Mouse (Mus musculus) lung, postnatal 36 days (tissue): ENCODE measurements around the gene H2afy.
A peak's percentile ranks its signal among the peaks of the same experiment; 100 is the strongest.

Source experiments
- DNase-seq: peaks from one replicate; pipeline ENCODE4 v3.0.0; 2022; ENCODE audit warnings: mixed read lengths

H2afy gene

DNA sequence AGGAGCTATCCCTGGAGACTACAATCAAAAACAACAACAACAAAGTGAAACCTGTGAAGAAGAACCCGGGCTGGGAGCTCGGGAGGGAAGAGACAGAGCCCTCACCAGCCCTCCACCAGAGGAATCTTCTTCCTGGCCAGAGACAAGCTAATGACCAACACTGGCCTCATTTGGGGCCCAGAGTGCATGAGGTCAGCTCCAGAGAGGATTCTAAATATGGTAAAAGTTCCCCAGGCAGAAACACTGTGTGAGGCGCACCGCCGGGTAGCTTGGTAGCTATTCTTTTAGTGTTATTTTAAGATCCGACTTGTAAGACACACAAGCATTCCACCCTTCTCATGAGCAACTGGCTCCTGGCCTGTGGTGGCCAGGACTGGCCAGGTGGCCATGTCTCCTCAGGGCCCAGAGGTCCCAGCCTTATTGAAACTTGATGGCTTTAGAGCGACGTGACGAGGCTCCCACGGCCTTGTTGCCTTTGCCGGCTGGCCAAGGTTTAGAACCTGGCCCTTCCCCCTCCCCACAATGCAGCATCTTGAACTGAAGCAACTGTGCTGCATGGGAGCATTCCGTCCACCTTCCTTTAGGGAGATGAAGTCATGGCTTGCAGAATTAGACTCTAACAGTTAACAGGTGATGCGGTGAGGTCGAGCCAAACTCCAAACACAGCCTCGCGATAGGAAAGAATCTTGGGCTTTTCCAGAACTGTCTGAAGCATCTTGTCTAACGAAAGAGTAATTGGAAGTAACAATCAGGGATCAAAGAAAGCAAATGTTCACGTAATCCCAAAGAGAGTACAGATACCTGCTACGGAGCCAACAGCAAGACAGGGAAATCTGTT is 25.2 kb downstream of the H2afy start:
- no peak for DNase-seq

DNA sequence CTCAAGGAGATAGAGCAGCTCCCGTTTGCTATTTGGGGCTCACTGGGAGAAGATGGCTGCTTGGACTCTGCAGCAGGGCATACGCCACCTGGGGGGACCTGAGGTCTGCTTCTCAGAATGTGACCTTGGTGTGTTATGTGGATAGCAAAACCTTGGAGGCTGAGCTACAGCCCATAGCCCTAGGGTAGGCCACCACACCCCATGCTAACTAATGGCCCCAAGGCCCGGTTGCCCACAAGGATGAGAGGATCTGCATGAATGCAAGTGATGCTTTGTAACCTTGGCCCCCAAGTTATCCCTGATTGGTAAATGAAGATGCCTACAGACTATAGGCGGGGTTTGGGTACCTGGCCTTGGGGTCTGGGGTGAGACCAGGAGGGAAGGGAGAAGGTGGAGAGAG is 26.5 kb downstream of the H2afy start:
- DNase-seq = no peak

DNA sequence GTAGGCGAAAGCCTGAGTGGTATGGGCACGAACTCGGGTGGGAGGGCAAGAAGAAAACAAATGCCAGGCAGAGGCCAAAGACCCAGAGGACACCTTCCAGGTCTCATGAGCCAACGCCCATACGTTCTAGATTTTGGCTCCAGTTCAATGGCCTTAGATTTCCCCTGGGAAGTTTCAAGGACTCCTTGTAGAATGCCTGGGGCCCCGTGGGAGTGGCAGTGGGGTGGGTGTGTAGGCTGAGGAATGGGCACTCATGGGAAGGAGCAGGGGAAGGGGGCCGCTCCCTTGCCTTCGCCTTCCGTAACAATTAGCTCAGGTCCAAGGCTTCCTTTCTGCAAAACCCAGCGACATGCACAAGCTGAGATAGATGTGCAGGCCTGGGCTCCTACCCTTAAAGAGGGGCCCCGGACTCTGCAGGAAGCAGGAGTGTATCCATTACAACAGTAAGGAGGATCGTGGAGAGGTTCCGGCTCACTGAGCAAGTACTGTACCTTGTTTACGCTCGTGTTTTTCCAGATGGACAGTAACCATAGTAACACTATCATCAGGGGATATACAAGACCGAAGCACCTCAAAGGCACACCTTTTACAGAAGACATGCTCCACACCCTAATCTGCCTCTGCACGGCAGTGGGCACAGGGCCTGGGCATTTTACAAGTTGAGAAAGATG is 27.2 kb downstream of the H2afy start:
- DNase-seq = no peak

DNA sequence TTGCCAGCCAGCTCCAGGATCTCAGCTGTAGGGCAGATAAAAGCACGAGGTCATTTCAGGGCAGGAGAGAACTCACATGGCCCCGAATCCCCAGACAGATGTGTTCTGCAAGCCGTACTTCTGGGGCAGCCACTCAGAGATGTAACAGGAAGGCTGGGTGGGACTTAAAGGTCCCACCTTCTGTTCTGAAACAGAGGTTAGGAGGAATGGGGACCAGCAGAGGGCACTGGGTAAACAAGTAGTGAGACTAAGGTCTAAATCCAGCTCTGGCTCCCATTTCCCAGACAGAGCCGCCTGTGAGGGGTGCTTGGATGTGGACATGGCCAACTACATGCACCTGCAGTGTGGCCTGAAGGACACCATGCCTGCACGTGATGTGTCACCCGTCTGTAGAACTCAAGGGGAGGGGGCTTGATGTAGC is 31.2 kb downstream of the H2afy start:
- no peak for DNase-seq

DNA sequence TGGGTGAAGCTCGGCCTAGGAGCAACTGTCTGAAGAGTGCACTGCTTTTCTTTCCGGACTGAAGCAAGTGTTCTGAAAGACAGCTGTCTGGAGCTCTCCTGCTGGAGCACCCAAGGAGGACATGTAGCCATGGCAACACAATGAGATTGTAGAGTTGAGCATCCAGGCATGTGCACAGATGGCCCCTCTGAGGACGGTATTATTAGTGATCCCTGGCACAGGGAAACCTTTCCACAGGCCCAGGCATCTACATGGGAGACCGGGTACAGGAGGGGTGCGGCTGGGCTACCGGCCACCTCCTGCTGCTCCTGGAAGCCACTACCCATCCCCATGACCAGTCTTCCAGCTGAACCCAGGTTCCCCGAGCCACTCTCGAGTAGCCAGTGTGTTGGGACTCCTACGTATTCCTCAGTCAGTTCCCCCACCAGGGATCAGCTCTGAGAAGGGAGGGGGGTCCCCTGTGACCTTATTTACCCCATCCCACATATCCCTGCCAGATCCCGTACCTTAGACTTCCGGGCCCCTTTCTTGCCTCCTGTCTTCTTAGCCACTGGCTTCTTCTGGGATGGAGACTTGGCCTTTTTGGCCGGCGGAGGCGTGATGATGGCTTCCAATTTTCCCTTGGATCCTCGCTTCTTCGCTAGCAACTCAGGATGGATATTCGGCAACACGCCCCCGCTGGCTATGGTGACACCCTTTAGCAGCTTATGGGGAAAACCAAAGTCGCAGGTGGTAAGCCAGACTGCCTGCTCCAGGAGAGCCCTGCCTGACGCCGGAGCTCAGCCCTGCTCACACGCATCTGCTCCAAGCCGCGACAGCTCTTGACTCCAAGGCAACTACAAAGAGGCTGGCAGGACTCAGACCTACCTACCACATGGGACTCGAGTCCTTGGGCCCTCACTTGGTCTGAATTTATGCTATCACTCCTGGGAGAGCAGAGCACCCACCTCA is 32.1 kb downstream of the H2afy start:
- no peak for DNase-seq

DNA sequence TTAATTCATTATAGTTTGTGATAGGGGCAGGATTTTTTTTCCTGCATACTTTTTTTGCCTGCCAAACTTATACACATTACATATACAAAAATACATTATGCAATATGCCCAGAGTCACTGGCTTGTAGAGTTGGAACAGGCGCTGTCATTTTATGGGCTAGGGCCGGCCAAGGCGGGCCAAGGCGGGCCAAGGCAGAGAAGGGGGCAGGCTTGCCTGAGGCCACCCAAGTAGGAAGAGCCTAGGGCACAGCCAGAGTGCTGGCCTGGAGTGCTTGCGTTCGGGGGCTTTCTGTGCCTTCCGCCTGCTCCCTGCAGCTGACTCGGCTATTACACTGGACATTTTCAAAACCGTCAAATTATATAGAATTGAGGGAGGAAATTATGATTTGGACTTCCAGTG is 34.0 kb downstream of the H2afy start:
- no peak for DNase-seq

DNA sequence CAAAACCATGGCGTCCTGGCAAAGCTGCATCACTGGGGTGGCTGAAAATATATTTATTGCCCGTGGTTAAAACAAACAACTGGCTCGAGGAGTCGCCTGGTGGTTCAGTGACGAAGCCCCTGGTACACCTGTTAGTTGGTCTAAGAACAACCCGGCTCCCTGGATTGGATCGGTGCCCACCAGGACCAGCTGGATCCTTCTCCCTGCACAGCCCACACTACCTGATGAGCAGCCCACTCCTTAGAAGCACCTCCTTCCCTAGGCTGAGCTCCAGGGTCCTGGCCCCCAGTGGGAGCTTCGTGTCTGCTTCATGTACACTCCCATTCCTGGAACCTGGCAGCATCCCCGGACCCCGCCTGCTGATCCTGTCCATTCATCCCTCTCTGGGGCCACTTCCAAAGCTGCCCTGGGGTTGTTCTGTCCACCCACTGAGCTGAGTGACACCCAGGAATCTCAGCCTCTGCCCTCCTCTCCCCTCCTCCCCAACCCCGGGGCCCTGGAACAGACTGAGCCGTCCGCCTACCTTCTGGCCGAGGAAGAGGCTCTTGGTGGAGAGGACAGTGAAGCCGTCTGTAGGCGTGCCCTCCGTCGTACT is 40.5 kb downstream of the H2afy start:
- no peak for DNase-seq

DNA sequence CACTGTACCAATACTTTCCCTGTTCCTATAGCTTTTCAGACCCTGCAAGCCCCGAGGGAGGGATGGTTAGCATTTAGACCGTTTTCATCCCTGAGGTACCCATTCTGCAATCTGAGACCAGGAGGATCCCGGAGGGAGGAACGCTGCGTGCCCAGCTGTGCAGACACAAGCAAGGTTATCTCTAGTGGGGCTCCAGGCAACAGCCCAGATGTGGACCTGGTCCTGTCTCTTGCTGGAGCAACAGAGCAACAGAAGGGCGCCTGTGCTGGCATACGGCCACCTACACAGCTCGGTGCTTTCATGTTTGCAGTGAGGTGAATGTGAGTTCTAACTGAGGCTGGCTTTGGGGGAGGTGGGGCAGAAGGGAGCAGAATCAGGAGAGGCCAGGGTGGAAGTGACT is 41.6 kb downstream of the H2afy start:
- no peak for DNase-seq

DNA sequence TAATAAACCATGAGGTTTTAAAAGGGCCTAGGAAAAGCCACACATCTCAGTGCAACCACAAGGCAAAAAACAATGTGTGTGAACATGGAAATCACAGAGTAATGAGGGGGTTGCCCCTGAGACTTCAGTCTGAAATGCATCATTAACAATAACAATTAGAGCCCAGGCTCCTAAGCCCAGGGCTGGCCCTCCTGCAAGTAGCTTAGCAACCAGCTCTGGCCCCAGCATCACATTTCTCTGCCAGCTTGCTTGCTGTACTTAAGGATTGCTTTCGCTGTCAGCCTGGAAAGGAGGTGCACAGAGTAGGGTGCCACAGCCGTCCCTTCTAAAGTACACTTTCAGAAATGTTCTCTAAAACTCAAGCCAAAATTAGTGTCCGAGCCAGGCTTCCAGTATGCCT is 42.5 kb downstream of the H2afy start:
- DNase-seq = no peak

DNA sequence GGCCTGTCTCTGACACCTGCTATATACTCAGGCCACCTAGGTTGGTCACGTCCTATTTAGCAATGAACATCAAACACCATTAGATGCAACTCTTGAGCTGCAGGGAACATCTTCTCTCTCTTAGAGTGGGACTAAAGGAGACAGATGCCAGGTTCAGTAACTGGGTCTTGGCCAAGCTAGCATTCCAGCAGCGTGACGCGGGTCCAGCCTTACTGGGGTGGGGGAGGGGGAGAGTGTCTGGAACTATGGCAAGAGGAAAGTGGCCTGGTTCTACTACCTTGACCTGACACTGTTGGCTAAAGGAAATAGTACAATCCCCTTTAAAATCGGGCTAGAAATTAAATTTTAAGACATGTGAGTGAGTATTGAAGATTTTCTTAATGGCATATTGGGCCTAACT is 43.6 kb downstream of the H2afy start:
- peak; percentile 53 for DNase-seq

DNA sequence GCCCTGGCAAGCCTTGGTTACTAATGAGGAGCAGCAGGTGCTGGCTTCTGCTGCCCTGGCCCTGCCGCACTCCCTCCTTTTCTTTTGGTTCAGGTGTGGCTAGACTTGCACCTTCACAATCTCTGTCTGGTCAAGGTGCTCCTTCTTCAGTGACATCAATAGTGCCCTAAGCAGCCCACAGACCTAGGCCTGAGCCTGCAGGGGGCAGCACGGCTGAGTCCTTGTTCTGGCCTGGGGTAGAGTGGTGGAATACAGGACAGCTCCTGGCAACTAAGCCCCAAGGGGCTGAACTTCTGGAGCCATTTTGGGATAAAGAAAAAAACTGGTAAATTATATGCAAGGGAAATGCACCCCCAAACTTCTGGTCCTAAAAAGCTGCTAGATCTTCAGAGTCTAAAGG is 45.6 kb downstream of the H2afy start:
- no peak for DNase-seq

DNA sequence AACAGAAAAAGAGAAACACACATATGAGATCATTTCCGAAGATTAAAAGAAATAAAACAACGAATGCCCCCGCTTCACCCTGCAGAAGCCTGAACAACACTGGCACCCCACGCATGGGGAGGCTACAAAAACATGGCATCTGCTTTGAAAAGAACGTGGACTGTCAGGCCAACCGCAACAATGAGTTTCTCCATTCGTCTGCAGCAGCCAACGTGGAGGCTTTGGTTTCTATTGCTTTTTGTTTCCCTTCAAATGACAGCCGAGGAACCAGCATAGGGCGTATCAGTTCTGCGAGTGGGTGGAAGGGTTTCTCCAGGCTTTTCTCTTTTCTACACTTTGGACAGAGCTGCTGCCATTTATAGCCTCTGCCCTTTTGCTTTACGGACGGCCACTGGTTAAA is 47.6 kb downstream of the H2afy start:
- no peak for DNase-seq

DNA sequence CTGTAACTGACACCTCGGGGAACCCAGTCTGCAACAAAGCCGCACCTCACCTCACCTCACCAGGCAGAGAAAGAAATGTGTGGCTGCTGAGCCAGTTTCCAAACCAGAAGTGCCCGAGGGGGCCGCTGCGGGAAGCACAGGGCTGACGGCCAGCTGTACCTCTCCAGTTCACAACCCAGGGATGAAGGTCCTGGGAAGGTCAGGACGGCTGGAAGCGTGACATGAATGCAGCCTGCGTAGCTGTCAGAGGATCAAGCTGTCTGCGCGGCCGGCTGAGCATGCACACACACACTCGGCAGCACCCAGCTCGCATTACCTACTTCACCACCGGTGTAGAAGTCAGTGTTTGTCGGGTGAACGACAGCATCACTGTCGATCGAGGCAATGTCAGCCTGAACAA is 48.2 kb downstream of the H2afy start:
- no peak for DNase-seq

DNA sequence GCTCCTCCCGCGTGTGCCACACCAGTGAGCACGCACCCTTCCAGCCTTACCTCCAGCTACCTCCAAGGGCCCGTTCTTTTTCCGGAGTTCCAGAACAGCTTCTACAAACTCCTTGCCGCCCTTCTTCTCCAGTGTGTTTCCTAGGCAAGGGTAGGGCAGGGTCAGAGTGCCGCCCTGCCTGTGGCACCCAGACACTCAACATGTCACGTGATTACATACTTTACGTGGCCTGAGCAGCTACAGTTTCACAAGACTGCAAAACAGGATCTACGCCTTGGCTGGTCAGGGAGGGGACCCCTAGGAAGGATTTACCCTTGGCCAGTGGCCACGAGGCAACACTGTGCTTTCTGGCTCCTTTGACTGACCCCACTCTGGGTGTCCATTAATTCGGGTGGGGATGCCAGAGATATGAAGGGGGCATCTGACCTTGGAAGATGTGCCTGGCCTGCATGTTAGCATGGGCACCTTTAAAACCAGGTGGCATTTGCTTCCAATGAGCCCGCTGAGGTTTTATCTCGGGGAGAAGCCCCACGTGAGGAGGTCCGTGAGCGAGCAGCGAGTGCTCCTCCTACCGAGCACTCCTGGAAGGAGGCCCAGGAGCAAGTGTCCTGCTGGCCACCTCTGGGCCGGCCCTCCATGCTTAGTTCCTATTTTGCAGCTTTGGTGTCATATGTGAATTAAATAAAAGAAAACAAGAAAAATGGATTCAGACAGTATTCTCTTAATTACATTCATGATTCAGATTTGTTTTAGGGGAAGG is 51.8 kb downstream of the H2afy start:
- peak; percentile 74 for DNase-seq

DNA sequence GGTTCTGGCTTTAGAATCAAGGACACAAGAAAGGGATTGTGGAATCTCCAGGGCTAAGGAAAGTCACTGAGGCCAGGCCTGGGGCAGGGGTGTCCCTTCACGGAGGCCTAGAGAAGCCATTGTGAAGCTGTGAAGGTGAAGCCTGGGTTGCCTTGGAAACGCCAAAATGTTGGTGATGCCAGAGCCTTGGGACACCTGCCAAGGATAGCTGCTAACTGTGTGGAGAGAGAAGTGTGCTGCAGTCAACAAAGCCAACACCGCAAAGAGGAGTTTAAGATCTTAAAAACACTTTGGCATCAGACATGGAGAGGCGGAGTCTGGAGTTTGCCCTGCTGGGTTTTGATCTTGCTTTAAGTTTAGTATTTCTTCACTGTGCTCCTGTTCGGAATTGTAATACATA is 54.5 kb downstream of the H2afy start:
- peak; percentile 54 for DNase-seq

DNA sequence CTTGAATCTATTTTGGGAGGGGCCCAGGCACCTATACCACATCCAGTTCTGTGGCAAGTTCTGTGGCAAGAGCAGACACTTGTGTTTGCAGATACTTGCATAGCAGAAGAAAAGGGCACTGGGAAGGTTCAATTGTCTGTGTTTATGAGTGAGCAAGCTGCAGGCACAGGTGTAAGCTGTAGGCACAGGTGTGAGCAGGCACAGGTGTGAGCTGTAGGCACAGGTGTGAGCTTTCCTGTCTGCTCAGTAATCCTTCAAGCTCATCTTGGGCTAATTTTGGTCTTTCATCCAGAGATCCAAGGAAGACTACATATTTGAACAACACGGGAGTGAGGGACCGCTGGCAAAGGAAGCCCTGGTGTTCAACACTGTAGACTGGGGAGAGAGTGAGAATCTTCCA is 56.5 kb downstream of the H2afy start:
- DNase-seq = no peak

DNA sequence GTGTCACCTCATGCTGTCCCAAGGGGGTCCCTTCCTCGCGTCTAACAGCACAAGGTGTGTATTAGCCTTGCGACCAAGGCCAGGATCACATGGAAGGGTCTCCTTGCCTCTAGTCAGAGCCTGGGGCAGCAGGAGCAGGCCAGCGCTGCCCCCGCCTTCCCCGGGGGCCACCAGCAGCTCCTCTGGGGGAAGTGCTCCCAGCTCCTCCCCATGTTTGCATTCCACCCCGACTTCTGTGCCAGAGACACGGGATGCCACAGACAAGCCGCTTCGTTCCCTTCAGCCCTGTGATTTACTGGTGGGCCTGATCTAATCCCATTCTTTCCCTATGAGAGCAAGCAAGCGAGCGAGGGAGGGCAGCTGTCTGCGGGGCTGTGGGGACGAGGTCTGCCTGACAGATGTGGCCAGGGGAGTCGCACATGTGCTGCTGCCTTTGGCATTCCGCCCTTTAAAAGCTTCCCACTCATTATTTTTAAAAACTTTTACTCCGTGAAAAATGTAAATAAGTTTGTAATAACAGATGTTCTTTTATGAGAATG is 57.4 kb downstream of the H2afy start:
- DNase-seq = no peak

DNA sequence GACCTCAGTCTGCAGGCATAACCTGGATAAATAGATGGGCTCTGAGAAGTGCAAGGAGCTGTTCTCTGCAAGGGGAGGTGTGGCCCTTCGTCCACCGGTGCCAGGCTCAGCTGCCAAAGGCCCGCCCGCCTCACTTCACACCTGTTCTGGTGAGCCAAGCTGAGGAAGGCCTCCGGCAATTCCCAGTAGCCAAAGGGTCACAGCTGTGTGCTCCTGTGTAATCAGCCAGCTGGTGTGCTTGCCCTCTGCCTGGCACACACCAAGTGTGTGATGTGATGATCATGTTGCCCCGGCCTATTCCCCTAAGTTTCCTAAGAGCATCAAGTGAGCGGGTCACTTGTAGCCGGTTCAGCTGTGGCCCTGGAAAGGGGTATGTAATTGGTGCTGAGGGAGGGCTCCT is 60.2 kb downstream of the H2afy start:
- no peak for DNase-seq

DNA sequence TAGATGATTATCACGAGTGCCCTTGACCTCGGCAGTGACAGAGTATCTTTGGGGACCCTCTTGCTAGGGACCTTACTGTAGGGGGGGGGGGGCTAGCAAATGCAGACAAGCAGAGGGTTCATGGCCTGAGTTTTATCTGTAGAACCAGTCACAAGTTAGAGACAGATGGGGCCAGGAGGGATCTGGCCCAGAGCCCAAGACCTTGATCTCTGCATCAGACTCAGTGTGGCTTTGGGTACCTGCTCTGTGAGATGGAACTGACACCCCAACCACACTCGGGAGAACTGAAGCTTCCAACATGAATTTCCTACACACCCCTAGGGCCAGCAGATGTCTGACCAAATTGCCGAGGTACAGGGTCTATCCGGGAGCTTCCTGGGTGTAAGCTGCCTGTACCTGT is 63.0 kb downstream of the H2afy start:
- no peak for DNase-seq

DNA sequence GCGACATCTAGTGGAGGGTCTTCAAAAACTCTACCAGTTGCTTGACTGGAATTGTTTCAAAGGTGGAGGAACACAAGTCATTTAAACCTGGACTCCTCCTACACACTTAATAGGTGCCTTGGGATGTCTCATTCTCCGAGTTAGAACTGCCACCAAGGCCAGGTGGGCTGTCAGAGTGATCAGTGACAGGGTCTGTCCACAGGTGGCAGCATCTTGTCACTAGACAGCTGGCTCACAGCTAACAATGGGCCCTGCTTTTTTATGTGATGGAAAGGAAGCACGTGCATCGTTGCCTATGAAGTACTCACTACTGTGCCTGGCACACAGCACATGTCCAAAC is 63.9 kb downstream of the H2afy start:
- peak; percentile 9 for DNase-seq

DNA sequence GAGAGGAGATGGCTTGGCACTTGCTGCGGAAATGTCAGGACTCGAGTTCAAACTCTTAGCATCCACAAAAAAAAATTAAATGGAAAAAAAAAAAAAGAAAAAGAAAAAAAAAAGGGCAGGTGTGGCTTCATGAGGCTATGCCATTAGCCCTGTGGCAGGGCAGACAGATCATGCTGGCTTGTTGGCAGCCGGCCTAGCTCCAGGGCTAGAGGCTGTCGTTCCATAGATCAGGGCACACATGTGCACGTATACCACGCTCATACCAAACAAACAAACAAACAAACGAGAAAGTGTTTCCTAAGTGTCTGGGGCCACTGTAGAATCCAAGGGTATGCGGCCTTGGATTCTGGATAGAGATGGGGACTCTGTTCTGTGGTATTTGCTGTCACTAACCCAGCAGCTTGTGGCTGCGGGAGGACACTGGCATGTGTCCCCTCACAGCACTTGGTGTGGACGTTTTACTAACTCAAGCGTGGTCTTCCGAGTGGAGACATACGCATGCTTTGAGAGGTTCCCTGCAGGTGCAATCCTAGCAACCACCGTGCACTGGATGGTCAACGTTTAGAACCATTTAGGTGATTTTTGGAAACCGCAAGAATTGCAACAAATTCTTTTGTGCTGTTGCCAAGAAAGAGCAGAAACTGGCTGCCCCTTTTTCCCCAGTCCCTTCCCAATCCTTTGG is 64.4 kb downstream of the H2afy start:
- DNase-seq = no peak

DNA sequence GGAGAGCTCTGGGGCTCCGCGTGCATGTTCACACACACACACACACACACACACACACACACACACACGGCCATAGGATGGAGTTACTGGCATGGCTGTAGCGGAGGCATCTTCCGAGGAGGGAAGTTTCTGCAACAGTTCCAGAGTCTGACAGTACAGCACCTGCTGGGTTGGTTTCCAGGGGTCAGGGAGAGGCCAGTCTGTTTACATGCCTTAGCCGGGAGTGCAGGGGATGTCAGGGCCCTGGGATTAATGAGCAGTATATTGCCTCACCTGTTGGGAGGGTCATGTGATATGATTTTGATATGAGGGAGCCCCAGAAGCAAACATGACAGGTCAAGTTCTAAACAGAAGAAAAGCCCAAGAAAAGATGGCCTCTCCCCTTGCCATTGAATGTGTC is 66.5 kb downstream of the H2afy start:
- no peak for DNase-seq
